Mouse (Mus musculus): Measurements from ENCODE around the gene Recql5. TPM values are rescaled to one million over a fixed set of nuclear protein-coding genes. Genes with fewer than 3 reads are reported as not detected.

Recql5 gene
- polyA plus RNA-seq, 1 experiment: 28.7 TPM

DNA sequence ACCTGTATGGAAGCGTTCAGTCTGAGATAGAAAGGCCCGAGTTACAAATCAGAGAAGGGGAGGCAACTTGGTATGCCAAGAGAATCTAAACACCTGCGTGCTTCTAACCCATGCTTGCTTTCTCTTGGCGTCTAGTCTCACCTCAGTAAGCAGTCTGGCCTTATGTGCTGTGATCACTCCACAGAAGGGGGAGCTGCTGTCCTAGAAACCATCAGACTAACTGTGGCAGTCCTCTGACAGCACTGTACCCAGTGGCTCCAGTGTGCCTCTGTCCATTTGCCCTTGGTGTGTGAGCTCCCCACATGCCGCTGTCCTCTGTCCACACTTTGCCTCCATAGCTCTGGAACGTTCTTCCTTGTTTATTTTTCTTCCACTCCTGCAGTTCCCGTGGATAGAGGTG, 8.7 kb upstream of the Recql5 start:
- no peak overlapping the region for H3K4me3 ChIP-seq (ENCODE audit: extremely low read depth, insufficient read depth, insufficient read length)
- TF ChIP-seq CTCF (IDR thresholded peaks at IDR 0.05; ENCODE audit: extremely low read depth, insufficient read depth, insufficient read length, insufficient replicate concordance): no peak
- no peaks in the 10 kb centered on the region for H3K27me3 ChIP-seq (ENCODE audit: control insufficient read depth, insufficient read depth, low read length)
- no peaks in the 10 kb centered on the region for H3K4me1 ChIP-seq (ENCODE audit: control insufficient read depth, insufficient read depth, insufficient read length)
- H3K36me3 ChIP-seq (ENCODE audit: control insufficient read depth, insufficient read depth, low read length): peaks cover 21% of the 10 kb centered on the region
- no peak for DNase-seq (ENCODE audit: low read depth in 1 of 2, low spot score in 2 of 2)
- H3K27ac ChIP-seq (ENCODE audit: insufficient read depth, low read length): no peak overlapping the region
- WGBS: 90% methylated on average over 7 of the region's 7 CpGs

DNA sequence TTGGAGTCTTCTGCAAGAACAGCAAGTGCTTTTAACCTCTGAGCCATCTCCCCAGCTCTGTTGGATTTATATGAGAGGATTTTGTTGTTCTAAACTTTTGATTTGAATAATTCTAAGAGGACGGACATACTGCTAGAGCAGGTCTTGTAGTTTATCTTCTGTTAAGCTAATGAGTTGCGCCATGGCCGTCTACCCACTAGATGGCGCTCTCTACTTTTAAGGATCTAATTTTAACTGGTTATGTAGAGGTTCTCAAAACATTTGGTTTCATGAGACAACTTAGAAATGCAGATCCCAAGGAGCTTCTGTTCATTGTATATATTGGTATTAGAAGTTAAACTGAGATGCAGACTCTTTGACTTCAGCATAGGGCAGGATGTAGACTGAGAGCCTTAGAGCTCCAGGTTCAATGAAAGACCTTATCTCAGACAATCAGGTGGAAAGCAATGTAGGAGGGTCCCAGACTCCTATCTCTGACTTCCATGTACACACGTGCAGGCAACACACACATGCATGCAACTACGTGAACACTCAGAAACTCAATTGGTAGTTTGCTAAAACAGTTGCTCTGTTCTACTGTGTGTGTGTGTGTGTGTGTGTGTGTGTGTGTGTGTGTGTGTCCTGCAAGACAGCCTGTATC, 6.5 kb upstream of the Recql5 start:
- peak; percentile 43 to 49 for DNase-seq (ENCODE audit: low read depth in 1 of 2, low spot score in 2 of 2)
- H3K36me3 ChIP-seq (ENCODE audit: control insufficient read depth, insufficient read depth, low read length): peaks cover 16% of the 10 kb centered on the region
- no peaks in the 10 kb centered on the region for H3K27me3 ChIP-seq (ENCODE audit: control insufficient read depth, insufficient read depth, low read length)
- no peaks in the 10 kb centered on the region for H3K4me1 ChIP-seq (ENCODE audit: control insufficient read depth, insufficient read depth, insufficient read length)
- H3K27ac ChIP-seq (ENCODE audit: insufficient read depth, low read length): no peak overlapping the region
- WGBS: 35% methylated on average over 6 of the region's 6 CpGs
- H3K4me3 ChIP-seq (ENCODE audit: extremely low read depth, insufficient read depth, insufficient read length): no peak overlapping the region
- TF ChIP-seq CTCF (IDR thresholded peaks at IDR 0.05; ENCODE audit: extremely low read depth, insufficient read depth, insufficient read length, insufficient replicate concordance) (no peak), POLR2A (IDR thresholded peaks at IDR 0.05; ENCODE audit: low read depth, low read length) (no peak)

GRCm38 (mm10) chr11:115933747-115934110, 452 bp upstream of the Recql5 start:
- WGBS: under 1% methylated on average over 16 of the region's 16 CpGs
- Histone ChIP-seq H3K27ac (ENCODE audit: insufficient read depth, low read length) (peak overlapping the region; percentile 30; the same call in 1 of the 2 replicates), H3K27me3 (ENCODE audit: control insufficient read depth, insufficient read depth, low read length) (no peaks in the 10 kb centered on the region), H3K4me3 (ENCODE audit: extremely low read depth, insufficient read depth, insufficient read length) (peak overlapping the region; percentile 93), H3K36me3 (ENCODE audit: control insufficient read depth, insufficient read depth, low read length) (peaks cover 3% of the 10 kb centered on the region), H3K4me1 (ENCODE audit: control insufficient read depth, insufficient read depth, insufficient read length) (peaks cover 4% of the 10 kb centered on the region; the same call in 1 of the 2 replicates)
- TF ChIP-seq CTCF (IDR thresholded peaks at IDR 0.05; ENCODE audit: extremely low read depth, insufficient read depth, insufficient read length, insufficient replicate concordance) (no peak), POLR2A (IDR thresholded peaks at IDR 0.05; ENCODE audit: low read depth, low read length) (no peak)
- no peak for DNase-seq (ENCODE audit: low read depth in 1 of 2, low spot score in 2 of 2)

GRCm38 (mm10) chr11:115931235-115931634, 2.0 kb downstream of the Recql5 start:
- 45% methylated on average over 3 of the region's 3 CpGs for WGBS
- DNase-seq (ENCODE audit: low read depth in 1 of 2, low spot score in 2 of 2): no peak
- Histone ChIP-seq H3K4me1 (ENCODE audit: control insufficient read depth, insufficient read depth, insufficient read length) (peaks cover 14% of the 10 kb centered on the region), H3K27ac (ENCODE audit: insufficient read depth, low read length) (0 out of 2 replicates have a peak overlapping the region, but pooled peaks have one; percentile 10), H3K4me3 (ENCODE audit: extremely low read depth, insufficient read depth, insufficient read length) (no peak overlapping the region), H3K36me3 (ENCODE audit: control insufficient read depth, insufficient read depth, low read length) (no peaks in the 10 kb centered on the region), H3K27me3 (ENCODE audit: control insufficient read depth, insufficient read depth, low read length) (no peaks in the 10 kb centered on the region)
- TF ChIP-seq CTCF (IDR thresholded peaks at IDR 0.05; ENCODE audit: extremely low read depth, insufficient read depth, insufficient read length, insufficient replicate concordance) (no peak), POLR2A (IDR thresholded peaks at IDR 0.05; ENCODE audit: low read depth, low read length) (no peak)

DNA sequence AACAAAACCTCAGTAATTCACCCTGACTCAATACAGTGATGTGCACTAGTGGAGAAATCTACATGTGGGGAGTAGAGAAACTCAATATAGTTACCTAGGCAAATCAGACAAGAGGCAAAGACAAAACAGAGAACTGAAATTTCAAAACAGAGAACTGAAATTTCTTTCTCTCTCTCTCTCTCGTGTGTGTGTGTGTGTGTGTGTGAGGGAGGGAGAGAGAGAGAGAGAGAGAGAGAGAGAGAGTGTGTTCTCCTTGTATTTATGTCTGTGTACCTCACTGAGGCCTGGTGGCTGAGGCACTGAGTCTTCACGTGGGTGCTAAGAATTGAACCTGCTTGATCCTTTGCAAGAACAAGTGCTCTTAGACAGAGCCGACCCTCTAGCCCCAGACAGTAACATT, 3.5 kb downstream of the Recql5 start:
- Histone ChIP-seq H3K27ac (ENCODE audit: insufficient read depth, low read length) (peak overlapping the region; percentile 83), H3K27me3 (ENCODE audit: control insufficient read depth, insufficient read depth, low read length) (no peaks in the 10 kb centered on the region), H3K4me1 (ENCODE audit: control insufficient read depth, insufficient read depth, insufficient read length) (peaks cover 14% of the 10 kb centered on the region), H3K36me3 (ENCODE audit: control insufficient read depth, insufficient read depth, low read length) (no peaks in the 10 kb centered on the region), H3K4me3 (ENCODE audit: extremely low read depth, insufficient read depth, insufficient read length) (no peak overlapping the region)
- TF ChIP-seq POLR2A (IDR thresholded peaks at IDR 0.05; ENCODE audit: low read depth, low read length) (no peak), CTCF (IDR thresholded peaks at IDR 0.05; ENCODE audit: extremely low read depth, insufficient read depth, insufficient read length, insufficient replicate concordance) (no peak)
- 24% methylated on average over 3 of the region's 3 CpGs for WGBS
- DNase-seq (ENCODE audit: low read depth in 1 of 2, low spot score in 2 of 2): peak; percentile 17 to 64

DNA sequence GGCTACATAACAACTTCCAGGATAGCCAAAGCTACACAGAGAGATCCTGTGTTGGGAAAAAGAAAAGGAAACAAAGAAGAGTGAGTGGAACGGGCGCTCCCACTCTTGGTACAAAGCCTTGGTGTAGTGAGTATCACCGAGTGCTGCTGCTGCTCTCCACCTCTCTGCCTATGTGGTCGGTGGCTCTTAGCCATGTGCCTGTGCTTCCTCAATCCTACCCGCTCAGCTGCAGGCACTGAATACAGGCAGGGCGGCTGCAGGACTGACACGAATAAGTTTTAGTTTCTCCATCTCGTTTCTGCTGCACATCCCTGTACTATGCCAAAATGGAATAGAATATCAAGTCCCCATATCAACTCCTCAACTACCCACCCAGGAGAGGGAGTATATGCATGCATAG, 4.2 kb downstream of the Recql5 start:
- H3K4me3 ChIP-seq (ENCODE audit: extremely low read depth, insufficient read depth, insufficient read length): no peak overlapping the region
- peak overlapping the region; percentile 81 for H3K27ac ChIP-seq (ENCODE audit: insufficient read depth, low read length)
- no peaks in the 10 kb centered on the region for H3K27me3 ChIP-seq (ENCODE audit: control insufficient read depth, insufficient read depth, low read length)
- peaks cover 14% of the 10 kb centered on the region for H3K4me1 ChIP-seq (ENCODE audit: control insufficient read depth, insufficient read depth, insufficient read length)
- no peaks in the 10 kb centered on the region for H3K36me3 ChIP-seq (ENCODE audit: control insufficient read depth, insufficient read depth, low read length)
- peak in 1 of 2 experiments; percentile 52 for DNase-seq (ENCODE audit: low read depth in 1 of 2, low spot score in 2 of 2)
- TF ChIP-seq POLR2A (IDR thresholded peaks at IDR 0.05; ENCODE audit: low read depth, low read length): no peak
- 43% methylated on average over 8 of the region's 8 CpGs for WGBS

DNA sequence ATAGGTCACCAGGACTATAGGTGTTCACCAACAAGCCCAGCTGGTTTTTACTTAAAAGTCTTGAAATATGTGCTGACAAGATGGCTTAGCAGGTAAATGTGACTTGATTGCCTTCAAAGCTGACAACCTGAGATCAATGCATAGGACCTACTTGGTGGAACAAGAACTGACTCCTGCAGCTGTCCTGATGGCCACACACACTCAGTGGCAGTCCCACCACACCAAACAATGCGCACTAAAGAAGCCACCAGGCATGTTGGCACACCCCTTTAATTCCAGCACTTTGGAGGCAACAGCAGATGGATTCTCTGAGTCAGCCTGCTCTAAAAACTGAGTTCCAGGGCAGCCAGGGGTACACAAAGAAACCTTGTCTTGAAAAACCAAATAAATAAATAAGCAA, 11.3 kb downstream of the Recql5 start:
- 97% methylated on average over 1 of the region's 1 CpGs for WGBS
- TF ChIP-seq CTCF (IDR thresholded peaks at IDR 0.05; ENCODE audit: extremely low read depth, insufficient read depth, insufficient read length, insufficient replicate concordance) (no peak), POLR2A (IDR thresholded peaks at IDR 0.05; ENCODE audit: low read depth, low read length) (no peak)
- H3K27me3 ChIP-seq (ENCODE audit: control insufficient read depth, insufficient read depth, low read length): no peaks in the 10 kb centered on the region
- H3K27ac ChIP-seq (ENCODE audit: insufficient read depth, low read length): no peak overlapping the region
- H3K36me3 ChIP-seq (ENCODE audit: control insufficient read depth, insufficient read depth, low read length): peaks cover 7% of the 10 kb centered on the region; the same call in 1 of the 2 replicates
- DNase-seq (ENCODE audit: low read depth in 1 of 2, low spot score in 2 of 2): no peak
- H3K4me1 ChIP-seq (ENCODE audit: control insufficient read depth, insufficient read depth, insufficient read length): no peaks in the 10 kb centered on the region
- H3K4me3 ChIP-seq (ENCODE audit: extremely low read depth, insufficient read depth, insufficient read length): no peak overlapping the region
